ENCODE assay signal across 35 mouse cellular contexts in the genomic region with DNA sequence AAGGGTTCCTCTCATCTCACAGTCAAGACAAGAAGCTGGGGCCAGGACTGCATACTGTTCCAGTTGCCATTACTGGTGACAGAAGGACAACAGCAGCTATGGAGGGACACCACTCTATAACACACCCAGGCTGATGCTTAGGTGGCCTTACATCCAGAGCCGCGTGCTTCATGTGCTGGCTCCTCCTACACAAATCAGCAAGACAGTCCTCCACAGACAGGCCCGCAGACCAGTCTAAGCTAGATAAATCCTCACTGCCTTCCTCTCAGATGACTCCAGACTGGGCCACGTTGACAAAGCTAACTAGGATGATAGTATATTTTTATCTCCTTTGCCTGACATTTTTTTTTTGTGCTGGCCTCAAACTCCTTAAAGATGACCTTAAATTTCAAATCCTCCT.
"Had no signal": no experiment of that assay in that cellular context is flagged by ENCODE, and none has a peak within 500 bp of the region (broad histone marks: within the 10 kb centered on the region; RNA-seq: fewer than 3 reads in every experiment).

No protein-coding gene starts in this region.

- H3K9me3 ChIP-seq: heart, embryonic 10.5 days; heart, embryonic 12.5 days; heart, embryonic 13.5 days; heart, embryonic 15.5 days; hindbrain, embryonic 10.5 days; hindbrain, embryonic 12.5 days; hindbrain, embryonic 13.5 days; hindbrain, embryonic 15.5 days; intestine, embryonic 15.5 days; kidney, embryonic 15.5 days had no signal

- ATAC-seq: hindbrain, embryonic 16.5 days; hindbrain, postnatal 0 days; inflammation-experienced regulatory T-cells, adult 6 months; intestine, embryonic 15.5 days; intestine, postnatal 0 days had no signal

- H3K27ac ChIP-seq: heart, embryonic 10.5 days; heart, embryonic 13.5 days; heart, embryonic 15.5 days; hindbrain, embryonic 10.5 days; hindbrain, embryonic 12.5 days; hindbrain, embryonic 13.5 days; hindbrain, embryonic 14.5 days; hindbrain, embryonic 15.5 days; hindbrain, postnatal 0 days; intestine, embryonic 15.5 days; kidney, embryonic 15.5 days; kidney, postnatal 0 days; layer of hippocampus, adult 2 months; left cerebral cortex, adult 2 months had no signal

- H3K27me3 ChIP-seq: heart, embryonic 12.5 days; heart, embryonic 13.5 days; heart, embryonic 15.5 days; hindbrain, embryonic 12.5 days; hindbrain, embryonic 13.5 days; hindbrain, embryonic 15.5 days; intestine, embryonic 15.5 days; kidney, embryonic 15.5 days had no signal

- H3K9ac ChIP-seq: heart, embryonic 12.5 days; heart, embryonic 13.5 days; heart, embryonic 15.5 days; hindbrain, embryonic 12.5 days; hindbrain, embryonic 13.5 days; hindbrain, embryonic 14.5 days; hindbrain, embryonic 15.5 days; intestine, embryonic 15.5 days; kidney, embryonic 15.5 days had no signal

- DNase-seq: heart, postnatal 10 days; heart, postnatal 14 days; heart, postnatal 36 days; heart, postnatal 4 days; kidney, adult 11 months; kidney, adult 18-20 months; kidney, adult 2 months; kidney, adult 8-10 months; kidney, adult 9 months; kidney, postnatal 10 days; kidney, postnatal 14 days; kidney, postnatal 25 days; kidney, postnatal 36 days; kidney, postnatal 4 days; layer of hippocampus, adult 9-11 months; layer of hippocampus, postnatal 36 days had no signal

- H3K4me1 ChIP-seq: heart, embryonic 10.5 days; heart, embryonic 12.5 days; heart, embryonic 13.5 days; heart, embryonic 15.5 days; hindbrain, embryonic 10.5 days; hindbrain, embryonic 12.5 days; hindbrain, embryonic 13.5 days; hindbrain, embryonic 15.5 days; intestine, embryonic 15.5 days; kidney, embryonic 15.5 days had no signal

- H3K36me3 ChIP-seq: heart, embryonic 10.5 days; heart, embryonic 12.5 days; heart, embryonic 13.5 days; heart, embryonic 15.5 days; hindbrain, embryonic 10.5 days; hindbrain, embryonic 12.5 days; hindbrain, embryonic 13.5 days; hindbrain, embryonic 15.5 days; intestine, embryonic 15.5 days; kidney, embryonic 15.5 days had no signal

- H3K4me3 ChIP-seq: heart, embryonic 10.5 days; heart, embryonic 12.5 days; heart, embryonic 13.5 days; heart, embryonic 15.5 days; hindbrain, embryonic 10.5 days; hindbrain, embryonic 12.5 days; hindbrain, embryonic 13.5 days; hindbrain, embryonic 15.5 days; intestine, embryonic 15.5 days; kidney, embryonic 15.5 days; layer of hippocampus, adult 2 months; left cerebral cortex, adult 2 months had no signal

- H3K4me2 ChIP-seq: heart, embryonic 11.5 days; heart, embryonic 12.5 days; heart, embryonic 13.5 days; heart, embryonic 15.5 days; hindbrain, embryonic 12.5 days; hindbrain, embryonic 13.5 days; hindbrain, embryonic 14.5 days; hindbrain, embryonic 15.5 days; intestine, embryonic 15.5 days; kidney, embryonic 15.5 days had no signal
